Mouse (Mus musculus): ENCODE results near the gene Creb1. TPM values are rescaled to one million over a fixed set of nuclear protein-coding genes. Genes with fewer than 3 reads are reported as not detected.
A peak's percentile ranks its signal among the peaks of the same experiment; 100 is the strongest.

Gene Creb1
- polyA plus RNA-seq, 1 experiment from 2014 or later: 36.5 TPM

- H3K4me2 ChIP-seq (replicated peaks; ENCODE audit: low read depth, low read length): no peak overlapping the region
Observed at GRCm38 (mm10) chr1:64519345-64519744, 13.1 kb upstream of the Creb1 start.

DNA sequence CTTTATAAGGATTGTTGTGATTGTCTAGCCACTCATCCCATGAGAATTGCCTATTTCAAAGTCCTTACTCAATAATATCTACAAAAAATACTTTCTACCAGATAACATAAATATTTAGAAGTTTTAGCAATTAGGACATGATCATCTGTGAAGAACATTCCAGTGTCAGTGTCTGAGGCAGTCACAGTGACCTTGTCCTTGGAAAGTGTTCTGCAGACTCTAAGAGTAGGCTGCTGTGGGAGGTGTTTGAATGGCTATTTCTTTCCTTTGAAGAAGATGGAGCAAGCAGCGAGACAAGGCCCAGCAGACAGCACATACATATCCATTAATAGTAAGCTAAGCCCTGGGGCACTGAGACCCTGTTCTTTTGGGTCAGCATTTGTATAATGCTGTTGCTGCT is 12.5 kb upstream of the Creb1 start:
- 79% methylated on average over 1 of the region's 1 CpGs for WGBS
- no peak overlapping the region for H3K9ac ChIP-seq (replicated peaks; ENCODE audit: low read length)

More at GRCm38 (mm10) chr1:64519345-64519744, 13.1 kb upstream of the Creb1 start:
- Histone ChIP-seq H3K9ac (replicated peaks; ENCODE audit: low read length) (no peak overlapping the region), H3K36me3 (ENCODE audit: insufficient read depth, low read length) (no peaks in the 10 kb centered on the region), H3K4me3 (ENCODE audit: low read length) (no peak overlapping the region), H3K27ac (ENCODE audit: low read length) (no peak overlapping the region), H3K27me3 (ENCODE audit: insufficient read depth, low read length) (no peaks in the 10 kb centered on the region), H3K9me3 (ENCODE audit: low read length) (no peaks in the 10 kb centered on the region), H3K4me1 (ENCODE audit: insufficient read depth, low read length) (no peaks in the 10 kb centered on the region)
- ATAC-seq (ENCODE audit: low FRiP score, low TSS enrichment): no peak
- 65% methylated on average over 1 of the region's 1 CpGs for WGBS

DNA sequence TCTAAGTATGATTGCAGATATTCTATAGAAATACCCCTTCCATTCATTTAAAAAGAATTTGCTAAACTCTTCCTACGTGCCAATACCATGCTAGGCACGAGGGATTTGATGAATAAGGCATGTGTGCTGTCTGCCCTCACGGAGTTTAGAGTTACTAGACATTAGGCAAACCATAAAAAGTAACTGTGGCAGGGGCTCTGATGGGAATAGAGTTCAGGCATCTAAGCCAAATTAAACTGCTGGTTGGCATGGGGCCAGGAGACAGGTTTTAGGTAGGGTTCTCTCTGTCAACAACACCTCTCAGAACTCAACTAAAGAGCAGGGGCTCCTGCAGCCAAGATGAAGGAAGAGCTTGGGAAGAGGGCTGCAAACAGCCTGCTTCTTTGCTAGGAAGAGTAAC is 10.7 kb upstream of the Creb1 start:
- no peak overlapping the region for H3K4me2 ChIP-seq (replicated peaks; ENCODE audit: low read depth, low read length)
- H3K9ac ChIP-seq (replicated peaks; ENCODE audit: low read length): no peak overlapping the region
- no peaks in the 10 kb centered on the region for H3K36me3 ChIP-seq (ENCODE audit: insufficient read depth, low read length)
- no peak for ATAC-seq (ENCODE audit: low FRiP score, low TSS enrichment)
- no peaks in the 10 kb centered on the region for H3K9me3 ChIP-seq (ENCODE audit: low read length)
- 51% methylated on average over 3 of the region's 3 CpGs for WGBS
- no peaks in the 10 kb centered on the region for H3K4me1 ChIP-seq (ENCODE audit: insufficient read depth, low read length)
- no peaks in the 10 kb centered on the region for H3K27me3 ChIP-seq (ENCODE audit: insufficient read depth, low read length)
- no peak overlapping the region for H3K4me3 ChIP-seq (ENCODE audit: low read length)
- no peak overlapping the region for H3K27ac ChIP-seq (ENCODE audit: low read length)

More for the DNA sequence above, 12.5 kb upstream of the Creb1 start:
- ATAC-seq (ENCODE audit: low FRiP score, low TSS enrichment): no peak
- Histone ChIP-seq H3K4me2 (replicated peaks; ENCODE audit: low read depth, low read length) (no peak overlapping the region), H3K4me3 (ENCODE audit: low read length) (no peak overlapping the region), H3K36me3 (ENCODE audit: insufficient read depth, low read length) (no peaks in the 10 kb centered on the region), H3K4me1 (ENCODE audit: insufficient read depth, low read length) (no peaks in the 10 kb centered on the region), H3K27me3 (ENCODE audit: insufficient read depth, low read length) (no peaks in the 10 kb centered on the region), H3K27ac (ENCODE audit: low read length) (no peak overlapping the region), H3K9me3 (ENCODE audit: low read length) (no peaks in the 10 kb centered on the region)

- Histone ChIP-seq H3K27me3 (ENCODE audit: insufficient read depth, low read length) (no peaks in the 10 kb centered on the region), H3K4me2 (replicated peaks; ENCODE audit: low read depth, low read length) (no peak overlapping the region), H3K27ac (ENCODE audit: low read length) (no peak overlapping the region), H3K9me3 (ENCODE audit: low read length) (no peaks in the 10 kb centered on the region), H3K9ac (replicated peaks; ENCODE audit: low read length) (no peak overlapping the region), H3K36me3 (ENCODE audit: insufficient read depth, low read length) (no peaks in the 10 kb centered on the region), H3K4me3 (ENCODE audit: low read length) (no peak overlapping the region), H3K4me1 (ENCODE audit: insufficient read depth, low read length) (no peaks in the 10 kb centered on the region)
- ATAC-seq (ENCODE audit: low FRiP score, low TSS enrichment): no peak
- 74% methylated on average over 6 of the region's 6 CpGs for WGBS
Observed at GRCm38 (mm10) chr1:64522637-64523036, 9.8 kb upstream of the Creb1 start.

GRCm38 (mm10) chr1:64523117-64523516 is 9.3 kb upstream of the Creb1 start:
- no peak for ATAC-seq (ENCODE audit: low FRiP score, low TSS enrichment)
- WGBS: 47% methylated on average over 1 of the region's 1 CpGs
- H3K27me3 ChIP-seq (ENCODE audit: insufficient read depth, low read length): no peaks in the 10 kb centered on the region
- no peak overlapping the region for H3K27ac ChIP-seq (ENCODE audit: low read length)
- H3K9me3 ChIP-seq (ENCODE audit: low read length): no peaks in the 10 kb centered on the region
- no peaks in the 10 kb centered on the region for H3K4me1 ChIP-seq (ENCODE audit: insufficient read depth, low read length)
- H3K4me3 ChIP-seq (ENCODE audit: low read length): no peak overlapping the region
- no peak overlapping the region for H3K4me2 ChIP-seq (replicated peaks; ENCODE audit: low read depth, low read length)
- no peak overlapping the region for H3K9ac ChIP-seq (replicated peaks; ENCODE audit: low read length)
- no peaks in the 10 kb centered on the region for H3K36me3 ChIP-seq (ENCODE audit: insufficient read depth, low read length)

- 88% methylated on average over 2 of the region's 2 CpGs for WGBS
- Histone ChIP-seq H3K27ac (ENCODE audit: low read length) (no peak overlapping the region), H3K9me3 (ENCODE audit: low read length) (peaks cover 4% of the 10 kb centered on the region), H3K9ac (replicated peaks; ENCODE audit: low read length) (no peak overlapping the region), H3K4me2 (replicated peaks; ENCODE audit: low read depth, low read length) (no peak overlapping the region), H3K4me1 (ENCODE audit: insufficient read depth, low read length) (no peaks in the 10 kb centered on the region), H3K4me3 (ENCODE audit: low read length) (no peak overlapping the region), H3K27me3 (ENCODE audit: insufficient read depth, low read length) (no peaks in the 10 kb centered on the region), H3K36me3 (ENCODE audit: insufficient read depth, low read length) (peaks cover 3% of the 10 kb centered on the region; the same call in 1 of the 2 replicates)
- ATAC-seq (ENCODE audit: low FRiP score, low TSS enrichment): no peak
Observed at GRCm38 (mm10) chr1:64524661-64525060, 7.8 kb upstream of the Creb1 start.

GRCm38 (mm10) chr1:64527626-64528025 is 4.8 kb upstream of the Creb1 start:
- ATAC-seq (ENCODE audit: low FRiP score, low TSS enrichment): no peak
- peaks cover 6% of the 10 kb centered on the region; the same call in 1 of the 2 replicates for H3K4me1 ChIP-seq (ENCODE audit: insufficient read depth, low read length)
- no peak overlapping the region for H3K4me2 ChIP-seq (replicated peaks; ENCODE audit: low read depth, low read length)
- no peak overlapping the region for H3K27ac ChIP-seq (ENCODE audit: low read length)
- H3K9ac ChIP-seq (replicated peaks; ENCODE audit: low read length): no peak overlapping the region
- peaks cover 3% of the 10 kb centered on the region; the same call in 1 of the 2 replicates for H3K36me3 ChIP-seq (ENCODE audit: insufficient read depth, low read length)
- H3K4me3 ChIP-seq (ENCODE audit: low read length): no peak overlapping the region
- H3K9me3 ChIP-seq (ENCODE audit: low read length): peaks cover 4% of the 10 kb centered on the region
- no peaks in the 10 kb centered on the region for H3K27me3 ChIP-seq (ENCODE audit: insufficient read depth, low read length)

DNA sequence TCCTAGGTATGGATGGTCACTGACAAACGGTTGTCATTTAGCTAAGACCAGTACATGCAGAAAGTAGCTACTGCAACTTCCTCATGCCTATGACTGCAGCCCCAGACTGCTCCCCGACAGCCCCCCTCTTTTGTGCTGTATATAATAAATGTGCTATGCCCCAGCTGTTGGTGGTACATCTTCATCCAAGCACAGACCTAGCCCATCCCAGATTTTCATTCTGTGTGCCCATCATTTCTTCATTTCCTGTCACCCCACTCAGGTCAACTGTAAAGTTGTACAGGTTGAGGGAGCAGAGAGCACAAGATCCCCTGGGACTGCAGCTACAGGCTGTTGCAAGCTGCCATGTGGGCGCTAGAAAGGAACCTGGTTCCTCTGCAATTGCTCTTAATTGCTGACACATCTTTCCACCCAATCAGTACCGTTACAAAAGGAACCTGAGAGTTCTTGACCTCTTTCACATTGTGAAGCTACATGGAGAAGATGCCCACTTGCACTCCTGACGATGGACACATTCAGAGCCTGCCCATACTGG is 2.6 kb upstream of the Creb1 start:
- no peak overlapping the region for H3K27ac ChIP-seq (ENCODE audit: low read length)
- H3K9me3 ChIP-seq (ENCODE audit: low read length): peaks cover 4% of the 10 kb centered on the region
- ATAC-seq (ENCODE audit: low FRiP score, low TSS enrichment): no peak
- no peaks in the 10 kb centered on the region for H3K27me3 ChIP-seq (ENCODE audit: insufficient read depth, low read length)
- H3K4me1 ChIP-seq (ENCODE audit: insufficient read depth, low read length): peaks cover 13% of the 10 kb centered on the region; the same call in 1 of the 2 replicates
- H3K4me3 ChIP-seq (ENCODE audit: low read length): no peak overlapping the region
- peaks cover 3% of the 10 kb centered on the region; the same call in 1 of the 2 replicates for H3K36me3 ChIP-seq (ENCODE audit: insufficient read depth, low read length)
- no peak overlapping the region for H3K9ac ChIP-seq (replicated peaks; ENCODE audit: low read length)
- H3K4me2 ChIP-seq (replicated peaks; ENCODE audit: low read depth, low read length): no peak overlapping the region
- 83% methylated on average over 5 of the region's 5 CpGs for WGBS

DNA sequence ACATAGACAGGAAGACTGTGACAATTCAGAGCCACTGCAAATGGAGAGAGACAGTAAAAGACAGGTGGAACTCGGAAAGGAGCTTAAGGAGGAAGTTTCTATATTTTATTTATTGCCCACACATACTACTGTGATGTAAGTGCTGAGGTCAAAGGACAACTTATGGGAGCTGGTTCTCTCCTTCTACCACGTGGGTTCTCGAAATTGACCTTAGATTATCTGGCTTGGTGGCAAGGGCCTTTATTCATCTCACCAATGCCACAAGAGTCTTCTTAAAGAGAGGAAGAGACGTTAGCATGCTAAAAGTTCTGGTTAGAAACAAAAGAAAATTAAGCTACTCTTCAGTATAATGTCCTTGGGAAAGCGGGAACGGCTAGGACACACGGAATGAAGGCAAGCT is 897 bp upstream of the Creb1 start:
- WGBS: 14% methylated on average over 7 of the region's 7 CpGs
- Histone ChIP-seq H3K27ac (ENCODE audit: low read length) (peak overlapping the region; percentile 100), H3K4me3 (ENCODE audit: low read length) (peak overlapping the region; percentile 66), H3K27me3 (ENCODE audit: insufficient read depth, low read length) (no peaks in the 10 kb centered on the region), H3K36me3 (ENCODE audit: insufficient read depth, low read length) (peaks cover 3% of the 10 kb centered on the region; the same call in 1 of the 2 replicates), H3K4me2 (replicated peaks; ENCODE audit: low read depth, low read length) (peak overlapping the region; percentile 88), H3K4me1 (ENCODE audit: insufficient read depth, low read length) (peaks cover 18% of the 10 kb centered on the region), H3K9ac (replicated peaks; ENCODE audit: low read length) (peak overlapping the region; percentile 97), H3K9me3 (ENCODE audit: low read length) (peaks cover 4% of the 10 kb centered on the region)
- ATAC-seq (ENCODE audit: low FRiP score, low TSS enrichment): no peak

- ATAC-seq (ENCODE audit: low FRiP score, low TSS enrichment): peak; percentile 80
- peak overlapping the region; percentile 97 for H3K9ac ChIP-seq (replicated peaks; ENCODE audit: low read length)
- peak overlapping the region; percentile 66 for H3K4me3 ChIP-seq (ENCODE audit: low read length)
- H3K9me3 ChIP-seq (ENCODE audit: low read length): peaks cover 4% of the 10 kb centered on the region
- peaks cover 18% of the 10 kb centered on the region for H3K4me1 ChIP-seq (ENCODE audit: insufficient read depth, low read length)
- H3K4me2 ChIP-seq (replicated peaks; ENCODE audit: low read depth, low read length): peak overlapping the region; percentile 88
- H3K36me3 ChIP-seq (ENCODE audit: insufficient read depth, low read length): peaks cover 3% of the 10 kb centered on the region; the same call in 1 of the 2 replicates
- peak overlapping the region; percentile 100 for H3K27ac ChIP-seq (ENCODE audit: low read length)
- H3K27me3 ChIP-seq (ENCODE audit: insufficient read depth, low read length): no peaks in the 10 kb centered on the region
- WGBS: under 1% methylated on average over 34 of the region's 34 CpGs
Observed at GRCm38 (mm10) chr1:64532067-64532523, 350 bp upstream of the Creb1 start.
